Mouse (Mus musculus): ENCODE data around the gene Tmem175.

Tmem175 gene

DNA sequence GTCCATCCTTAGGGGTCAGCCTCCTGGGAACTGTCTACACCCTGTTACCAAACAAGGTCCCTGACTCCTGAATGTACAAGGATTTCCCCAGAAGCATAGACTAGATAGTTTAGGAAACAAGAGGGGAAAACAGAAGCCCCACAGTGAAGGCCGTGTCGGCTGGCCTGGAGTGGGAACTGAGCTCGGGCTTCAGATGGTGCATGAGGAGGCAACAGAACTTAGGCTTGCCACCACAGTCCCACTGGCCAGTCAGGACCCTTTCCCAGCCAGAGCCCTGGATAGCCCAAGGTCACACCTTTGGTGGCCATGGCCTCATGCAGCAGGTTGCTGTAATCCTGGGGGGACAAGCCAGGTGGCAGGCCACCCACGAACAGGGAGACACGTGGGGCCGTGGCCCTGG lies 23.8 kb downstream of the Tmem175 start:
- CTCF ChIA-PET, result no interaction called here

DNA sequence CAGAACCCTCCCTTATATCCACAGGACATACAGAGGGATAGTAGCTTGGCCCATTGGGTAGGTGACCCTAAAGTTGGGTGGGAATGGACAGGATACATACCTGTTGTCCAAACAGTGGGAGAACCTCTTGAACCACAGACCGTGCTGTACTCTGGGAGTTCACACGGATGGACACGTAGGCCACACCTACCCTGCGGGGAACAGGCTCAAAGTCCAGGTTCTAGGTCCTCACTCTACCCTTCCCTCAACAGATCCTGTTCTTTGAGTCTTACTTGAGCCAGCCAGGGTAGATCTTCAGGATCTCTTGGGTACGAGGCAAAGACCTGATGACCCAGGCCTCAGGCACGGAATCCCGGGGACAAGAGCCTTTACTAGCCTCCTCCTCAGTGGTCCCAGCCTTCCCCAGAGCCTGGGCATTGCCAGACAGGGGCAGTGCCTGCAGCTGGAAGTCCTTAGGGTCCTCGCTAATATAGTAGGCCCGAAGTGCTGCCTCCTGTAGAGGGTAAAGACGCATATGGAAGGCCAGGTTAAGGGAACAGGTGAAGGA lies 24.9 kb downstream of the Tmem175 start:
- CTCF ChIA-PET, result no interaction called here

DNA sequence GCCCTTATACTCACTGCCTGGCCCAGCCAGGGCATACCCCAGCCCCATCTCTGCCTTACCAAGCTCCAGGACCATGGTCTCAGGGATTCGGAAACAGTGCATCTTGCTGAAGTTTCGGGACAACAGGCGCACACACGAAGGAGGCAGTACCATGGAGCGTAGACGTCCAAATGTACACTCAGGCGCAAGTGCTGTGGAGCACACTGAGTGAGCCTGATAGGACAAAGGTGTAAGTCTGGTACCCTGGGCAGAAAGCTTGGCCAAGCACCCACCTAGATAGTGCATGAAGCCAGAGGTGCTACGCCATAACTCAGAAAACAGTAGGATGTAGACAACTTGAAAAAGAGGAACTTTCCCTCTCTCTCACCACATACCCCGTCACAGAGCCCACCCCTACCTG lies 25.8 kb downstream of the Tmem175 start:
- CTCF ChIA-PET, result interaction anchor here (0.5 kb wide), 1 partner anchor 173 kb away, joined by 3 read pairs; no protein-coding TSS in a partner anchor

DNA sequence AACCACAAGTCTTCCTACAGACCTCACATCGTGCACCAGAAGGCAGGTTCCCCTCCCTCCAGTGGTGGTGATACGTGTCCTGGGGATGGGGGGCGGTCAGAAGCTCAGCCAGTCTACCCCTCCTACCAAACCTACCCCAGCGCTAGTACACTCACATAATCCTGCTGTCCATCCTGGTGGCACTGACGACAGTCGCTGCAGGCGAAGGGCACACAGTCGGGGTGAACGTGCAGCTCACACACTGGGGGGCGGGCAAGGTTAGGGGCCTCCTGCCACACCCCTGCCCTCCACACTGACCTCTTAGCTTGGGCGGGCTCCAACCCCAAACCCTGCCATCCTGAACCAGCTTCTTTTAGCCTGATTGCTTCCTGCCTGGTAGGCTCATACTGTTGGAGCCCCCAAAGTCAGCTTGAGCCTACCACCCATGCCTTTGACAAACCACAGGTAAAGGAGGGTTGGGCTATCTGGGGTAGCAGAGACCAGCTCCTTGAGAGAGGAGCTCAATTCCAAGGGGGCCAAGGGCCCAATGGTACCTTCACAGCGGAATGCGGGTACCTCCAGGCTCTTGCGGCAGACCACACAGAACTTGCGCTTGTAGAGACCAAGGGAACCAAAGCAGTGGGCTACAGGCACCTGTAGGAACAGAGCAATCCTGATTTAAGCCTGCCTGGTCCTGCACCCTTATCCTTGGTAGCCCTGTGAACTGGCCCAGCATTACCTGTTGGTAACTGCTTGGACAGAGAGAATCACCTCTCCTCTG lies 26.5 kb downstream of the Tmem175 start:
- CTCF ChIA-PET, result no interaction called here

DNA sequence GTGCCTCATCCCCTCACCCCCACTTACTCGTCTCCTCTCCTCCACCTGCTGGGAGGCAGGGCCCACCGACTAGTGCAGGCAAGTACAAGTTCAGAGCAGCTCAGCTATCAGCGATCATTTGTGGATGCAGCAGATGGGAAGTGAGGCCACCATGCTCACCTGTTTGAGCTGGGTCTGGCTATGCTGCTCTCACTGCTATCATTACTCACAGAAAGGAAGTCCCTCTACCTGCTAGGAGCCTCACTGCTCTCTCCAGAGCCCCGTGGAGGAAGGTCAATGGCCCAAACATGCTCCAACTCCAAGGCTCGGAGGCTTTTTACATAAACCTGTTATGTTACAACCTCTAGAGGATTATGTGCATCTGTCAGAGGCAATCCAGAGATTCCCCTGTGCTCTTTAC lies 27.8 kb downstream of the Tmem175 start:
- CTCF ChIA-PET, result no interaction called here

DNA sequence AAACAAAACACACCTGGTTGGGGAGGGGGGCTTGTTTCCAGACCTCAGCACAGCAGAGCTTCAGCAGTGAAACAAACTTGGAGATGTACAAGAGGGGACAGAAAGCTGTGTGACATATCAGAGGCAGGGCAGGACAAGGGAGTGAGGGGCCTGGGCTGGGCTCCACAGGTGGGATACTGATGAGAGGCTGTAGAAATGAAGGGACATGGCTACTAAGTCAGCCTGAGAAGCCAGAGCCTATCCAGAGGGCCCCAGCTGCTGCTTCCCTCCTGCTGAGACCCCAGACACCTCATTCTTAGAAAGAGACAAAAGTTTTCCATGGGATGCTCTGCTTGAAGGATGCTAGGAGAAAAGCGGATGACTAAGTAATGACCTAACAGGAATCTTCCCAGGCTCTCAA lies 29.0 kb downstream of the Tmem175 start:
- CTCF ChIA-PET, result interaction anchor here (1.2 kb wide), 1 partner anchor 12 kb away, joined by 3 read pairs; no protein-coding TSS in a partner anchor

DNA sequence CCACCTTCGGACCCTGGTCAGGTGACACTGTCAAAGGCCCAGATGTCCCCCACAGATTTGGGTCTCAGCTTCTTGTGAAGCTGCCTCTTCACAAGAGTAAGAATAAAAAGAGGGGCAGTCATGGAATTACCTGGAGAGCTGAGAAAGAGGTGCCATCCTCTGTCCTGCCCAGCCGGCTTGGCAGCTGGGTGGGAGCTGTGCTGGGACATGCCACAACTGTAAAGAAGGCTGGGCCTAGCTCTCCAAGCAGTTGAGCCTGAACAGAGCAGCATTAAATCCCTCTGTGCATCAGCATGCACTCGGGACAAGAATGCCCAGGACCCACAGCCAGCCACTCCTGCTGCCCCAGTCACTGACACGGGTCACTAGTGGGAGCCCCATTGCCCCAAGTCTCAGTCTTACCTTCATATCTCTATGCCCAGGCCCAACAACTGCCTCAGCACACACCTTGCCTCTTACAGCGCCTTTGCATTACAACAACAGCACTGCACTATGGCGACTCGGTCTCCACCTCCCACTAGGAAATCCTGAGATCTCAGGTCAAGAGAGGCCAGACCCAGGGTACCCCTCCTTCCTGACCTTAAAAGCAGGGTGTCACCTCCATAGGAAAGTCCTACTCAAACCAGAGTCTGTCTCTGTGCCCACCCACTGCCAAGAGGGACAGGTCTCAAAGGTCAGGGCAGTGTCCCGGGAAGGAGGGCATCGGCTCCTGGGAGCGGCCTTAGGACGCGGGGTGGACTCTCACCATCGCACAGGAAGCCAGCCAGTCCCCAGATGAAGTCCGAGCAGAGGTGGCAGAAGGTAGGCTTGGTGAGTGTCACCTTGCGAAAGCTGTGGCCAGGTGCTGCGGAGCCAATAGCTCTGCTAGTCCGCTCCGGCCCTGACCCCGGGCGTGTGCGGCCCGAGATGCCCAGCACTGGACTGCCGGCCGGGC lies 30.4 kb downstream of the Tmem175 start, which contains the start of gene Idua:
Gene Idua, plus strand, starts transcription at position 634 of the 934 bp plus-strand sequence.
- CTCF ChIA-PET, result interaction anchor here (0.7 to 1.4 kb wide), 3 partner anchors 9 to 1299 kb away, joined by 3 to 5 read pairs (median 3); no protein-coding TSS in a partner anchor

DNA sequence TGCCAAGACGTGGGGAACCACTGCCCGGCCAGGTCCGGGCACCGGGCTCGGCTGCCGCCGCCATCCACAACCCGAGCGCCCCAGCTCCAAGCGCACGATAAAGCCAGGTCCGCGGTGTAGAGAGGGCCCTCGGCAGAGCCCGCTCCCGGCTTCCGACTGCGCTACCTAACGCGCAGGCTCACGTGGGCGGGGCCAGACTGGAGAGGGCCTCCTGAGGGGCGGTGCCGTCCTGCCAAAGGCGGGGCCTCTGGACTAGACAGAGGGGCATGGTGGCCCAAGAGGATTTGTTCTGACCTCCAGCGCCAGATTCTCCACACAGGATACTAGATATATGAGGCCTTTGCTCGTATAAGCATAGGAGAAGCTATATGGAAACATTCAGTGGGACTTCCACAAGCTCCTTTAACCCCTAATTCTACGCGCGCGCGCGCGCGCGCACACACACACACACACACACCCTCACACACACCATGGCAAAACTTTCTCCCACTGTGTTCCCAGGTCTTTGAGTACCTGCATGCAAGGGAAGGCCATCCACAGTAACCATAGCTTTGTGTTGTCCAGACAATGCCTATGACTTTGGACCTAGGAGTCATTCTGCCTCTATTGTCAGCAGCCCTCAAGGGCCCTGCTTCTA lies 31.2 kb downstream of the Tmem175 start:
- CTCF ChIA-PET, result interaction anchor here (0.7 to 1.4 kb wide), 3 partner anchors 10 to 1300 kb away, joined by 3 to 5 read pairs (median 3); no protein-coding TSS in a partner anchor

DNA sequence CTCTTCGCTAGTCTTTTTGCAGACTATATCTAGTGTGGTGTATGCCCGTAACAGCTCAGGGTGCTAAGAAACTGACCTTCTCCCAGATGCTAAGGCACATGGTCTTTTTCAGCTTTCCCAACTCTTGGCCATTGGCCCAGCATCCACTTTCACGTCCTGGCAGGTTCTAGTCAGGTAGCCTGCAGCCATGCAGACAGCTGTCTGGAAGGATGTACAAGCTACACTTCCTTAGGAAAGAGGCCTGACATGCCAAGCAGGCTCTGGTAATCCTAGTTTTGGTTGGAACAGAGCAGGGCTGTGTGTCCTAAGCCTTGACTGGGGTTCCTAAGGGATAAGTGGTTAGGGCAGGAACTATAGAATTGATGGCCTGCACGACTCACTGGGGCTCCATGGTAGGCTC lies 33.2 kb downstream of the Tmem175 start:
- CTCF ChIA-PET, result no interaction called here

DNA sequence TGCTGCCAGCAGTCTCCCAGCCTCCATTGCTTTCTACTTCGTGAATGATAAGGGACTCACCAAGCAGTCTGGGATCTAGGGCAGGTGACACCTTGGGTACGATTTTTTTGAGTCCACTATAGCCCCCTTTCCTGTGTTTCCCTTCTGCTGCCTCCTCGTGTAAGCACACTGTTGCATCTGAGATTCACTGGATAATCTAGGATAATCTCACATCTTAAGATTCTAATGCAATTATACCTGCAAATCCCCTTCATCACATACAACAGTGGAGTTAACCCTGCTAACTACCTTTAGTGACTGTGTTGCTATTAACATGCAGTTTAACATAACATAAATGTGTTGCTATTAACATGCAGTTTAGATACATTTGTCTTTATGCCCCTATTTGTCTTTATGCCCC lies 35.5 kb downstream of the Tmem175 start:
- CTCF ChIA-PET, result interaction anchor here (0.6 kb wide), 1 partner anchor 24 kb away, joined by 6 read pairs; no protein-coding TSS in a partner anchor

DNA sequence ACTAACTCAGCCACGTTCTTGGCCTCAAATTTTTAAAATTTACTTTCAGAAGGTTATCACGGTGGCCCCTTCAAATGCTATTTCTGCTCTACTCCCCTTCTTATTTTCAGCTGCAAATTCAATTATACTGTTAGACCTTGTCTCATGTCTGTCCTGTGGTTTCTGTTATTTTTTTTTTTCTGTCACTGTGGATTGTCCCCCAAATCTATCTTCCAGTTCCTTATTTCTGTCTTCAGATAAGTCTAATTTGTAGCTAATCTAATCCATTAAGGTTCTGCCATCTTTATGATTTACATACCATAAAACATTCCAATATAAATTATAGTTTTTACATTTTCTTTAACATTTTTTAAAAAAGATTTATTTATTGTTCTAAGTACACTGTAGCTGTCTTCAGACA lies 37.8 kb downstream of the Tmem175 start:
- CTCF ChIA-PET, result interaction anchor here (1.1 kb wide), 1 partner anchor 61 kb away, joined by 3 read pairs; no protein-coding TSS in a partner anchor

DNA sequence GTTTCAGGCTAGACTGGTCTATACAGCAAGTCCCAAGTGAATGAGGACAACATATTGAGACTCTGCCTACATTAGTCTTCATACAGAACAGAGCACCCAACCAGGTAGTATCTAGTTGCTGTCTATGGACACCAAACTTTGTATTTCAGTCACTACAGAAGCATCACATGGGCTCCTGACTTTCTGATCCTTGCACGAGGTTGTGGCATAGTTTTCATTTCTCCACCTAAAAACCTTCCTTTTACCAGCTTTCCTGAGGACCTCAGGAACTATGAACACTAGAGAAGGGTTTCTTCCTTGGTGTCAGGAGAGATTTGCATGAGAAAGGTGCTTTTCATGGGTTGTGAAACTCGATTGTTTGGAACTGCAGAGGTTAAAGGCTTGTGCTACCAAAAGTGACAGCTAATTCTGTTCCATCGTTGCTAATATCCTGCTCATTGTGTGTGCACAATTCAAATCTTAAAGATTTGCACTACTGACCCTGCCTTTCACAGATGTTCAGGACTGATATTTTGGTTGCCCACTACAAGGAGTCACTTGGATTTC lies 38.9 kb downstream of the Tmem175 start:
- CTCF ChIA-PET, result no interaction called here

DNA sequence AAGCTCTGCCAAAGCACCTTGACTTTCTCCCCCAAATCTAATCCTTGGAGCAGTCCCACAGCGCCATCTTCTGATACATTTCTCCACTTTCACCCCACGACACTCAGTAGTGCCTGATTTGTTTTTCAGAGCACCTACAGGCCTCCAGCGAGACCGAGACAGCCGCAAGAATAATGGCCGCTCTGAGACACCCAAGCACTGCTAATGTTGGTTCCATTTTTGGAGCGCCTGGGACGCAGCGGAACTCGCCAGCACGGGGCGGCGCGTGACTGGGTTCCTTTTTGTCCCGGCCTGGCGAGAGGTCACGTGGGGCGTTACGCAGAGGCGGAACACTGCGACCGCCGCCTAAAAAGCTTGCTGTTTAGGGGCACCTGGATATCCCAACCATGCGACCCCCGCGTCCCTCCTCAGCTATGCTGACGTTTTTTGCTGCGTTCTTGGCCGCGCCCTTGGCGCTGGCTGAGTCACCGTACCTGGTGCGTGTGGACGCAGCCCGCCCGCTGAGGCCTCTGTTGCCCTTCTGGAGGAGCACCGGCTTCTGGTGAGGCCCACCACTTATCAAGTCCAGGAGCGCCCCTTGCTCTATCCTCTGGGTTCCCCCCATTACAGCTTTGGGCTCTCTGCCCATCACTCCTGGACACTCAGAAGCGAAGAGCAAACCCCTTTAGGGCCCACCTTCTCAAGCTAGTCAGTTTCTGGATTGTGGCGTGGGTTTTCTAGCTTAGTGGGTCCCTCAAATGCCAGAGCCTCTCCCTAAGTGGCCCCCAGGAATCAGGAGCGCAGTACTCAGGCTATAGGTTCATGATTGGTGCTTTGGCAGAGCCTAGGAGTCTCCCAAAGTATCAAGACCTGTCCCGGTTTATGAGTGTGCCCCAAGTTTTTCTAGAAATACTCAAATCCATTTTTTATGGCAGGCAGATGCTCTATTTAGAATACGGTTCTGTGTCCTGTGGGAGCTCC lies 39.7 kb downstream of the Tmem175 start, which contains the start of gene Dgkq:
Gene Dgkq, minus strand, starts transcription at position 696 of the 960 bp plus-strand sequence.
- CTCF ChIA-PET, result interaction anchor here (0.6 kb wide), 1 partner anchor 25 kb away, joined by 3 read pairs; no protein-coding TSS in a partner anchor

DNA sequence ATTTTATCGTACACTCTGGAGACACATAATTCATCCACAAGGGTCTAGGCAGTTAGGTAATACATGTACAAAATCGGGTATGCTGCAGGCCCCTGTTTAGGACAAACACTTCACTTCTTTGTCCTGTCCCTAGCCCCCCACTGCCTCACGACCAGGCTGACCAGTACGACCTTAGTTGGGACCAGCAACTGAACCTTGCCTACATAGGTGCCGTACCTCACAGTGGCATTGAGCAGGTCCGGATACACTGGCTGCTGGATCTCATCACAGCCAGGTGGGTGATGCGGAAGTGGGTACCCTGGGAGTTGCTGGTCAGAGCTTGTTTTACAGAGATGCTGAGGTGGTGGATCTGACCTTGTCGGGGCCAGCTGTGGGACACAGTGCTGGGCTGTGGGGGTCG lies 40.4 kb downstream of the Tmem175 start:
- CTCF ChIA-PET, result interaction anchor here (0.6 to 0.7 kb wide), 2 partner anchors 11 to 24 kb away, joined by 3 read pairs; no protein-coding TSS in a partner anchor

DNA sequence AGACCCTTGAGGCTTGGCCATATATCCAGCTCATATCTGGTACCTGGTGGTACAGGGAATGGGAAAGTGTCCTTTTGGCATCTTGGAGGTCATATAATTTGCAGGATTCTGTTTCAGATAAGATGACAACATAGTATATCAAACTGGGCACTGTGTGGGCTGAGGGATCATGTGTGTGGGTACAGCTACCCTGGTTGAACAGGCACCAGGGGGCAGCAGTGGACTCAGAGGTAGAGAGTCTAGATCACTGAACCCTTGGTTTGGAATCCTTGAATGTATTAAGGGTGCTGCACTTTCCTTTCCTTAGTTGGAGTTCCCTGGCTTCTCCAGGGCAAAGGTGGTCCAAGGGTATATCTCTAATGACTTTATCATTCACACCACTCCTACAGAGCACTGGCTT lies 41.2 kb downstream of the Tmem175 start:
- CTCF ChIA-PET, result interaction anchor here (0.7 kb wide), 2 partner anchors 12 to 1564 kb away, joined by 3 read pairs; no protein-coding TSS in a partner anchor

DNA sequence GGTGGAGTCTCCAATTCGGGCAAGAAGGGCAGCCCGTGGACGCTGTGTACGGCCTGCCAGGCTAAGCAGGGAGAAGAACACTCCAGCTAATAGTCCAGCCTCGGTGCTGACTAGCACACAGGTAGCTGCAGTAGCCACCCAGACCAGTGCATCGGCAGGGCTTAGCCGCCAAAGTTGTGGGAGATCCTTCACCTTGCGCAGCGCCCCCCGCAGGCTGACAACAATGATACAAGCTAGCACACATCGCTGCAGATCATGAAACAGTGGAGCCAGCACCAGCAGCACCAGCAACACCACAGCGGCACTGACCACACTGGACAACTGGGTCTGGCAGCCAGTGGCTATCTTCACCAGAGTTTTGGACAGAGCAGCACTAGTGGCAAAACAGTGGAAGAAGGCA lies 42.2 kb downstream of the Tmem175 start:
- CTCF ChIA-PET, result no interaction called here

DNA sequence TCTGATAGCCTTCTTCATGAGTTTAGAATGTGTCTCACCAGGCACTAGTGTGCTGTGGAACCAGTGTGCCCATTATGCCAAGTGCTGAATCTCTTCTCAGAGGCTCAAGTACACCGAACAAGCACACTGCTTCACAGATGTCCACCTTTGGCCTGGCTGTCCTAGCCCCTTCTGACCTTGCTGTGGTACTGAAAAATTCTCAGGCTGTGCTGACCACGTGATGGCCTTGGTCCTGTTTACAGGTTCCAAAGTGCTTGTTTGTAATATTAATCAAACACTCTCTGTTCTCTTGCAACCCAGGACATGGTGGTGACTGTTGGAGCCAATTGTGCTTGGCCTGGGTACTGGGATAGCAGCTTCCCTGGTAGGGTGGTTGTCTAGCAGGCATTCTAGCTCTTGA lies 45.1 kb downstream of the Tmem175 start:
- CTCF ChIA-PET, result no interaction called here

DNA sequence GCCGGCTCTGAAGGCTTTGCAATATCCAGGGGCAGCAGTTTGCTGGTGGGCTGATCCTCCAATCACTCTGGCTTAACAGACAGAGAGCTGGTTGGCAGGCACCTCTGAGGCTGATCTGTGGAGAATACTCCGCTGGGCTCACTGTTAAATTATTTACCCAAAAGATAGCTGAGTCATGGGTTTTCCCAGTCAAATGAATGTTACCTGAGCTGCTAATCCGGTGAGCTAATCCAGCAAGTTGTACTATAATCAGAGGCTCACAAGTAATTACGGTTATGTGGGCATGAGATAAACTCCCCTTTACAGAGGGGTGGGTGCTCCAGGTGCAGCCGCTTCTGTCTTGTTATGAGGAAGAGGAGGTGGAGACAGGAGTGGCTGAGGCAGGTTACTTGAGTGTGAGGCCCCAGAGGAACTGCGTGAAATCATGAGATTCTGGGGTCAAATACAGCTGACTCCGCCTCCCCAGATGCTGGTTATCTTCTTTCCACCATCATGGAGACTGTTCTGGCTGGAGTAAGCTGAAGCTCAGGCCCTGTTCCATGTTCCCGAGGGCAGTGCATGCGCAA lies 45.8 kb downstream of the Tmem175 start, which contains the start of gene Slc26a1:
Gene Slc26a1, minus strand, starts transcription at position 319 of the 566 bp plus-strand sequence.
- CTCF ChIA-PET, result no interaction called here

Measured in spleen, embryonic (tissue).